11 mouse cellular contexts compared by ENCODE assay signal in genomic region chr8:76052003-76052402, GRCm38 (mm10).
DNase-seq lines count a peak whose midpoint lies in the region; ATAC-seq lines count a peak whose summit lies in the region.
"Had no signal": no experiment of that assay in that cellular context is flagged by ENCODE, and none has a peak within 500 bp of the region (broad histone marks: within the 10 kb centered on the region; RNA-seq: fewer than 3 reads in every experiment).

No protein-coding gene starts in this region.

- ATAC-seq in frontal cortex, adult (ENCODE audit: low TSS enrichment), result peak; percentile 86
- no peak for ATAC-seq in inflammation-experienced regulatory T-cells, adult 6 months
- ATAC-seq: CD4-positive, CD25-positive, alpha-beta regulatory T cell, adult 4 months had no signal

- no peak for DNase-seq in frontal cortex, postnatal 25 days (ENCODE audit: low spot score in 2 of 2)
- peak; percentile 5 to 10 for DNase-seq in right cerebral cortex, adult 2 months (ENCODE audit: low spot score in 2 of 2)
- no peak for DNase-seq in right cerebral cortex, postnatal 14 days
- peak; percentile 64 to 91 for DNase-seq in layer of hippocampus, postnatal 14 days (ENCODE audit: low spot score in 2 of 2)
- DNase-seq in urinary bladder, postnatal 25 days (ENCODE audit: low spot score), result no peak
- DNase-seq in lung, postnatal 14 days, result no peak
- DNase-seq: kidney, adult 2 months; liver, embryonic 13.5 days had no signal

Comparison
In these comparisons a context has a peak if more than half of its experiments do, and no peak if none do; other contexts are left out.
1. DNase-seq: peak in right cerebral cortex, adult 2 months (2 of 2) and layer of hippocampus, postnatal 14 days (2 of 2); none in frontal cortex, postnatal 25 days (0 of 2), right cerebral cortex, postnatal 14 days (single experiment), urinary bladder, postnatal 25 days (single experiment) and lung, postnatal 14 days (single experiment).